In genomic region chr13:63262168-63262957, GRCm38 (mm10) we compare ENCODE assay signal across 19 mouse cellular contexts.
DNase-seq lines count a peak whose midpoint lies in the region; ATAC-seq and TF ChIP-seq lines count a peak whose summit lies in the region.
"Had no signal": no experiment of that assay in that cellular context is flagged by ENCODE, and none has a peak within 500 bp of the region (broad histone marks: within the 10 kb centered on the region; RNA-seq: fewer than 3 reads in every experiment).

No protein-coding gene starts in this region.

- intact Hi-C loops in heart, postnatal 25 days (cut with DNase I): loop anchor here (2.0 to 10.0 kb wide), 2 partner anchors 14 to 302 kb away; no protein-coding TSS in a partner anchor

- H3K4me1 ChIP-seq in hindbrain, embryonic 10.5 days (replicated peaks): peaks cover 36% of the 10 kb centered on the region
- peaks cover 23% of the 10 kb centered on the region for H3K4me1 ChIP-seq in hindbrain, embryonic 12.5 days
- peaks cover 44% of the 10 kb centered on the region for H3K4me1 ChIP-seq in thymus, adult 2 months (replicated peaks; ENCODE audit: control insufficient read depth, insufficient read depth, low read length)

- 0 out of 2 replicates have a peak, but pooled peaks cover 9% of the 10 kb centered on the region for H3K36me3 ChIP-seq in hindbrain, embryonic 10.5 days
- no peaks in the 10 kb centered on the region for H3K36me3 ChIP-seq in hindbrain, embryonic 12.5 days
- H3K36me3 ChIP-seq in thymus, adult 2 months (ENCODE audit: control insufficient read depth, insufficient read depth, low read length): no peaks in the 10 kb centered on the region
- H3K36me3 ChIP-seq: forebrain, embryonic 15.5 days; liver, embryonic 15.5 days had no signal

- ATAC-seq in hindbrain, embryonic 12.5 days (ENCODE audit: low FRiP score): no peak
- ATAC-seq: forebrain, embryonic 15.5 days; hindbrain, postnatal 0 days; lung, postnatal 0 days had no signal

- 95% methylated on average over 1 of the region's 1 CpGs for WGBS in hindbrain, embryonic 10.5 days
- WGBS in hindbrain, embryonic 12.5 days: 83% methylated on average over 1 of the region's 1 CpGs
- WGBS in thymus, adult 2 months: 90% methylated on average over 1 of the region's 1 CpGs

- no peak overlapping the region for H3K9ac ChIP-seq in hindbrain, embryonic 12.5 days
- H3K9ac ChIP-seq: forebrain, embryonic 15.5 days; liver, embryonic 15.5 days had no signal

- no peak for TF ChIP-seq CTCF in thymus, adult 2 months (IDR thresholded peaks at IDR 0.05; ENCODE audit: borderline replicate concordance, control insufficient read depth, extremely low read depth, insufficient read depth, low read length, poor library complexity)

- H3K9me3 ChIP-seq in hindbrain, embryonic 10.5 days: no peaks in the 10 kb centered on the region
- no peaks in the 10 kb centered on the region for H3K9me3 ChIP-seq in hindbrain, embryonic 12.5 days (replicated peaks)
- H3K9me3 ChIP-seq: forebrain, embryonic 15.5 days; liver, embryonic 15.5 days had no signal

- H3K4me2 ChIP-seq in hindbrain, embryonic 12.5 days (replicated peaks): no peak overlapping the region
- H3K4me2 ChIP-seq: forebrain, embryonic 15.5 days; liver, embryonic 15.5 days had no signal

- no peaks in the 10 kb centered on the region for H3K27me3 ChIP-seq in hindbrain, embryonic 10.5 days (ENCODE audit: insufficient read depth, poor library complexity, severe bottlenecking)
- no peaks in the 10 kb centered on the region for H3K27me3 ChIP-seq in hindbrain, embryonic 12.5 days
- H3K27me3 ChIP-seq in thymus, adult 2 months (ENCODE audit: control insufficient read depth, insufficient read depth, low read length): no peaks in the 10 kb centered on the region
- H3K27me3 ChIP-seq: forebrain, embryonic 15.5 days; liver, embryonic 15.5 days had no signal

- TF ChIP-seq POLR2A in thymus, adult 2 months (IDR thresholded peaks at IDR 0.05; ENCODE audit: control insufficient read depth, extremely low read depth, insufficient read depth, low read length, poor library complexity): no peak

- no peak overlapping the region for H3K4me3 ChIP-seq in hindbrain, embryonic 10.5 days
- no peak overlapping the region for H3K4me3 ChIP-seq in hindbrain, embryonic 12.5 days
- H3K4me3 ChIP-seq in thymus, adult 2 months (ENCODE audit: control insufficient read depth, insufficient read depth, low read length): no peak overlapping the region
- H3K4me3 ChIP-seq: erythroblast, embryonic 14.5 days; forebrain, embryonic 15.5 days; layer of hippocampus, adult 2 months; liver, embryonic 15.5 days had no signal

- peak; percentile 96 for DNase-seq in heart, adult 11 months
- no peak for DNase-seq in heart, postnatal 25 days (ENCODE audit: low spot score)
- no peak for DNase-seq in hindbrain, embryonic 10.5 days (ENCODE audit: low spot score)
- no peak for DNase-seq in thymus, adult 2 months
- DNase-seq in thymus, postnatal 14 days: no peak
- DNase-seq in urinary bladder, postnatal 14 days (ENCODE audit: low spot score): no peak
- DNase-seq: adrenal gland, adult 8-10 months; B cell, adult 2 months; cerebellum, postnatal 10 days; kidney, adult 18-20 months; left cerebral cortex, postnatal 4 days; midbrain, embryonic 14.5 days had no signal

- 0 out of 2 replicates have a peak overlapping the region, but pooled peaks have one; percentile 29 for H3K27ac ChIP-seq in hindbrain, embryonic 10.5 days
- H3K27ac ChIP-seq in hindbrain, embryonic 12.5 days: no peak overlapping the region
- H3K27ac ChIP-seq in thymus, adult 2 months (ENCODE audit: control insufficient read depth, insufficient read depth, low read length): peak overlapping the region; percentile 72
- H3K27ac ChIP-seq: forebrain, embryonic 15.5 days; hindbrain, postnatal 0 days; liver, embryonic 15.5 days had no signal
